Mouse (Mus musculus) spleen, adult 2 months (tissue): ENCODE measurements around the gene Astn2.

ENCODE experiments used
- CTCF ChIP-seq: fragments of 200-500 bp; IDR thresholded peaks from 2 replicates; pipeline ENCODE4 v1.5.1; 2011; ENCODE audit warnings: mild to moderate bottlenecking, inconsistent platforms; ENCODE audit not compliant: insufficient read depth, insufficient read length, insufficient replicate concordance; ENCODE audit errors: extremely low read depth
- POLR2A ChIP-seq: fragments of 200-500 bp; IDR thresholded peaks from 2 replicates; pipeline ENCODE4 v1.6.1; 2011; ENCODE audit warnings: low read depth, low read length, inconsistent platforms

DNA sequence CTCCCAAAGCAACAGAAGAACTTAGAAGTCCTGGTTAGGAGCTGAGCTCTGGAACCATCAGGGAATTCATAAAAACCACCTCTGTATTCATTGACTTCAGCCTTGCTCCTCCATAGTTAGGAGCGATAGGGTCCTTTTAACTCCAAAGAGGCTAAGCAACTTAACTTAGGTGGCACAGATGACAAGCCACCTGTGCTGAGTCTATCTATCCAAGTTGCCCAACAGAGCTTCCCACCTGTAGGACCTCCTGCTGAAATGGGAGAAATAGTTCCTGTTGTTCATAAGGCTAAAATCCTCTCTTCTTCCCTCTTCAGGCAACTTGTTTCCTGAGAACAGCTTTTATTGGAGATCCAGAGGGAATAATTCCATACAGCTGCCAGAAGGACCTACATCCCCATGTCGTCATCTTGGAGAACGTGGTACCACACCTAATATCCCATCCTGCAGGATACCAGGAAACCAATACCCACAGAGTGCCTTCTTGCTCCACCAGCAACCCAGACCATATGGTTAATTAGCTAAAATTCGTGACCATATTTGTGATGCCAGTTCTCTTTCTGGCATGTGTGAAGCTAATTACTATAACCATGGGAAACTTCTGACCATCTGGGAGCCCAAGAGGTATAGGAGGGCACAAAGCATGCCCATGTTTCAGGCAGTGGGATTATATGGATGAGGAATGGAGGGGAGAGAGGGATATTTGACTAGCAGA is 730.0 kb downstream of the Astn2 start:
- TF ChIP-seq CTCF = no peak
- no peak for TF ChIP-seq POLR2A
